Mouse (Mus musculus): ENCODE results near the gene Eif4a1.

GRCm38 (mm10) chr11:69645860-69646259 is 26.4 kb downstream of the Eif4a1 start:
- no peak for TF ChIP-seq GATA1 (IDR thresholded peaks at IDR 0.05; ENCODE audit: low read length)
- no peak for TF ChIP-seq TAL1 (IDR thresholded peaks at IDR 0.05; ENCODE audit: low read length)
